Mouse (Mus musculus): Measurements from ENCODE around the gene Sobp. TPM values are rescaled to one million over a fixed set of nuclear protein-coding genes. Genes with fewer than 3 reads are reported as not detected.

Sobp gene
- polyA plus RNA-seq, 1 experiment from 2014 or later = 9.2 TPM

DNA sequence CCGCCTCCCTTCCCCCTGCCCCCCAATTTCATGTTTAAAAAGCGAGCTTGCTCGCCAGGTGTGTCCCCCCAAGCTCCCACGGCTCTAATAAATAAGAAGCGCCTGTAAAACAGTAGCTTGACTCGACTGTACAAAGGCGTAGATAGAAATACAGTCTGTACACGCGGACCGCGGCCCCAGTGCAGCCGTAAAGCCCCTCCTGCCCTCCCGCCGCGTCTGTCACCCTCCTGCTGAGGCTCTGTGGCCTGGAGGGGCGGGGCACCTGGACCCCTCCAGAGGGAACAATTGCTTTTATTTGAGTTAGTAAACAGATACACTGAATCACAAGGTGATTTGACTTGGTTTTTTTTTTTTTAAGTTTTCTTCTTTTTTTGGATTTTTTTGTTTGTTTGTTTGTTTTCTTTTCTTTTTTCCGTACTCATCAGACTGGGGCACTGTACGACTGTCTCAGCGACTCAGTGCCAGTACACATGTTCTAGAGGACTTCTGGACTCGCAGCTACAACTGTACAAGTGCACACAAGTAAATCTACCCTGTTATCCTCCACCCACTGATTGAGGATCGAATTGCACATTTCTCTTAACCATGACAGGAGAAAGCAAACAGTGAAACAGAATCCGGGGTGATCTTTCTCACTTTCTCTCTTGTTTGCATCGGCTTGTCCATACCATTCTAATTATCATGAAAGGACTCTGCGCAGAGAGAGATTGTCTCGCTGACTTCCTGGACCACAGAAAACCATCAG, 171.4 kb downstream of the Sobp start:
- Histone ChIP-seq H3K4me1 (peaks cover 13% of the 10 kb centered on the region), H3K4me2 (replicated peaks) (peak overlapping the region; percentile 52), H3K9ac (replicated peaks) (peak overlapping the region; percentile 39; the same call in 1 of the 2 replicates), H3K27me3 (no peaks in the 10 kb centered on the region), H3K4me3 (peak overlapping the region; percentile 26), H3K36me3 (no peaks in the 10 kb centered on the region), H3K27ac (replicated peaks) (no peak overlapping the region), H3K9me3 (no peaks in the 10 kb centered on the region)
- no peak for ATAC-seq (ENCODE audit: low FRiP score, low read depth)
- 10% methylated on average over 25 of the region's 25 CpGs for WGBS

DNA sequence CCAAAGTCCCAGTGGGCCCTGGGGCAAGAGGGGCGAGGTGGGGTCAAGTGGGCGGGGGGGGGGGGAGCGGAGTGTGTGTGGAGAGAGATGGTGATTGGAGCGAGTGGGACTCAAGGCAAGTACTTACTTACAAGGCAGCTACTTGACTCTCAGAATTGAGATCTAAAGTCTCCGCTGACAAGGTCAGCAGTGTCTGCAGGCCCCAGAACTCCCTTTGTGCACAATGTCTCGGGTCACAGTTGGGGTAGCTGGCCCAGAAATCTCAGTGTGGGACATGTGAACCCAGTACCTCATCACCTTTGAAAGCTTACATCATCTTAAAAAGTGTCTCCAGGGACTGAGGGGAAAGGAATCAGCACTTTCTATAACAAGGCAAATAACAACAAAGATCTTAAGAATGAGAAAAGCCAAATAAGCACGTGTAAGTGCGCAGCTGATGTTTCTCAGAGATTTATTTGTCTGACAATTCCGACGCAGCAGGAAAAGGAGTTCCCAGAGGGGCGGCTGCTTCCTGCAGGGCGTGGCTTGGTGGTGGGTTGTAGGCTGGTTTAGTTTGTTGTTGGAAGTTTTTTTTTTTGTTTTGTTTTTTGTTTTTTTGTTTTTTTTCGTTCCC, 172.2 kb downstream of the Sobp start:
- ATAC-seq (ENCODE audit: low FRiP score, low read depth) = no peak
- Histone ChIP-seq H3K4me3 (0 out of 2 replicates have a peak overlapping the region, but pooled peaks have one; percentile 26), H3K27me3 (no peaks in the 10 kb centered on the region), H3K4me1 (peaks cover 13% of the 10 kb centered on the region), H3K9me3 (no peaks in the 10 kb centered on the region), H3K4me2 (replicated peaks) (peak overlapping the region; percentile 52), H3K36me3 (no peaks in the 10 kb centered on the region), H3K27ac (replicated peaks) (no peak overlapping the region), H3K9ac (replicated peaks) (no peak overlapping the region)
- WGBS = 7% methylated on average over 13 of the region's 13 CpGs

DNA sequence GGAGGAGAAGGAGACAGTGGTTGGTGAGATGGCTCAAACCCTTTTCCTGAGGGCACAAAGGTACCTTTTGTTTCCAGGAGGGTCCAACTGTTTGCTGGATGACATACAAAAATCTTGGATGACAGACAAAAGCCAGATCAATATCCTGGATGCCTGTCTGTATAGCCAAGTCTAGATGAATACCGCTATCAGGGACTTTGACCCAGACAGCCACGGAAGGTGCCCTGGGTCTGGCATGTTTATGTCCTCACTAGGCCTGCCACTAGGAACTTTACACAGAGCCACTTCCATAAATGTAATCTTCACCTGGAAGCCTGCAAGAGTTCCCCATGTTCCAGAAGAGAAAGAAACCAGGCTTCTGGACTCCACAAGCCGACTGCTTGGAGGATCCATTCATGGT, 172.9 kb downstream of the Sobp start:
- H3K4me3 ChIP-seq = no peak overlapping the region
- no peaks in the 10 kb centered on the region for H3K36me3 ChIP-seq
- no peak overlapping the region for H3K4me2 ChIP-seq (replicated peaks)
- no peak overlapping the region for H3K27ac ChIP-seq (replicated peaks)
- no peak for ATAC-seq (ENCODE audit: low FRiP score, low read depth)
- H3K9me3 ChIP-seq = no peaks in the 10 kb centered on the region
- no peak overlapping the region for H3K9ac ChIP-seq (replicated peaks)
- H3K27me3 ChIP-seq = no peaks in the 10 kb centered on the region
- WGBS = 85% methylated on average over 3 of the region's 3 CpGs
- peaks cover 13% of the 10 kb centered on the region for H3K4me1 ChIP-seq

DNA sequence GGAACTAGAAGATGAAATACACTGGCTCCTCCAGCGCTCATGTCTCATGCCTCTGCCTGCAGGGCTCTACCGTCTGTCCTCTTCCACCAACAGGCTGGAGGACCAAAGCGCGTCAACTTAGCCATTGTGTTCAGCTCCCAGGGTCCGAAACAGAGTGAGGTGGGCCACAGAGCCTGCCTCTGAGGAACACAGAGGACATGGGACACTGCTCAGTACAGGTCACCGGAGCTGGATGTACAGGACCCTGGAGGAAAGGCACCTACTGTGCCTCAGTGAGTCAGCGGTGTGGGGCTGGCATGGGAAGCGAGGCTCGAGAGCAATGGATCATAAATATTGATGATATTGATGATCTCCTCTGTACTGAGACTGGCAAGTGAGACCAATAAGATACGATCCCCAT, 175.0 kb downstream of the Sobp start:
- WGBS = 90% methylated on average over 10 of the region's 10 CpGs
- no peak overlapping the region for H3K9ac ChIP-seq (replicated peaks)
- no peak overlapping the region for H3K4me3 ChIP-seq
- H3K9me3 ChIP-seq = no peaks in the 10 kb centered on the region
- H3K4me1 ChIP-seq = peaks cover 23% of the 10 kb centered on the region
- no peak for ATAC-seq (ENCODE audit: low FRiP score, low read depth)
- H3K4me2 ChIP-seq (replicated peaks) = no peak overlapping the region
- no peaks in the 10 kb centered on the region for H3K27me3 ChIP-seq
- no peaks in the 10 kb centered on the region for H3K36me3 ChIP-seq
- no peak overlapping the region for H3K27ac ChIP-seq (replicated peaks)

DNA sequence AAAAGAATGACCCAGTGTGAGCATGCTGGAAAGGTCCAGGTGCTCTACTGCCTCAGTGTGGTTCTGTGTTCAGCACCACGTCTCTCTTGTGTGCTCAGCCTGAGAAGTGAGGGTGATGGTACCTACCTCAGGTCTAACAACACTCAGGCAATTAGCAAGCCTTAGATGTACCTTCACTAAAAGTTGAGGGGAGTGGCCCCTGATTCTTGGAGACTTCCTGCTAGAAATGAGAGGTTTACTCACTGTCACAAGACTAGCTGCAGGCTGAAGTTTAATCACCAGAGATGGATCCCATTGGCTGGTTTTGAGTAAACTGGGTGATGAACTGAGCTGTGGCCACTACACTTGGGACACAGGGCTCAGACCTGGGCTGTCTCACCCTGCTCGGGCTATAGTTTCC, 177.1 kb downstream of the Sobp start:
- 88% methylated on average over 2 of the region's 2 CpGs for WGBS

DNA sequence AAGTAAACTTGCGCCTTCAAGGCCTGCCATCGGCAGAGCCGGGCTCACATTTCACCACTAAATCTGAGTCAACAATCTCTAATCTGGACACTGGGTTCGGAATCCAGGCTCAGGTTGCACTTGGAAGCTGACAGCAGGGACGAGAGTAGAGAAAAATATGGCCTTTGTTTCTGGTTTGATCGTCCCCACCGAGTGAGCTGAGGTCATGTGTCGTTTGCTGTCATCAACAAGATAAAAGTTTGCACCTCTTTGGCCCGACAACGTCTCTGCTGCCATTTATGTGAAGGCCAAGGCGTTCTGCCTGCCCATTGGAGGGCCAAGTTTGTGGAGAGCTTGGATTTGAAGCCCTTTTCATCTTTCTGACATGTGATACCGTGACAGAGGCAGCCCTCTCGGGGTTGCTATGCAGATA, 178.8 kb downstream of the Sobp start:
- ATAC-seq (ENCODE audit: low FRiP score, low read depth) = no peak
- no peak overlapping the region for H3K9ac ChIP-seq (replicated peaks)

More for the DNA sequence above, 177.1 kb downstream of the Sobp start:
- no peak for ATAC-seq (ENCODE audit: low FRiP score, low read depth)
- H3K27ac ChIP-seq (replicated peaks) = no peak overlapping the region
- H3K9ac ChIP-seq (replicated peaks) = no peak overlapping the region
- no peaks in the 10 kb centered on the region for H3K36me3 ChIP-seq
- no peaks in the 10 kb centered on the region for H3K9me3 ChIP-seq
- peaks cover 21% of the 10 kb centered on the region for H3K4me1 ChIP-seq
- no peak overlapping the region for H3K4me2 ChIP-seq (replicated peaks)
- no peak overlapping the region for H3K4me3 ChIP-seq
- peaks cover 12% of the 10 kb centered on the region; the same call in 1 of the 2 replicates for H3K27me3 ChIP-seq

DNA sequence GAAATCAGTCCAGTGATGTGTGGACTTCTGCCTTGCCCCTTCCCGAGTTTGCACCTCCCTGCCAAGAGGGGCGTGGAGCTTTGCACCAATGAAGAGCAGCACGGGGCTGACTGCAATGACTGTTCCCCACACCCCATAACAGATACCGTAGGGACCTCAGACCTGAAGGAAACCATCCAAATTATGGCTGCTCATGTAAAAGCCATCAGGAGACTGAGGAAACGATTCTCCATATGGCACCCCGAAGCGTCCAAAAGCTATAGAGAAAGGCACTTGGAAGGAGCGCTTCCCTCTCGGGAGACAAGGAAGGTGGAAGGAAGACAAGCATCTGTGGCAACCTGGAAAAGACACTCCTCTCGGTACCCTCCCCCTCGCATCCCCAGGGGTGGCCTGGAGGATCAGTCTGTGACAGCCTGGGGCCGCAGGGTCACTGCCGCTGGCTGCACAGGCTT, 180.0 kb downstream of the Sobp start:
- peaks cover 23% of the 10 kb centered on the region for H3K4me1 ChIP-seq
- H3K36me3 ChIP-seq = no peaks in the 10 kb centered on the region
- no peak for ATAC-seq (ENCODE audit: low FRiP score, low read depth)
- H3K27ac ChIP-seq (replicated peaks) = no peak overlapping the region
- H3K9ac ChIP-seq (replicated peaks) = no peak overlapping the region
- WGBS = 32% methylated on average over 13 of the region's 13 CpGs
- H3K27me3 ChIP-seq = peaks cover 12% of the 10 kb centered on the region; the same call in 1 of the 2 replicates
- H3K4me3 ChIP-seq = no peak overlapping the region
- H3K9me3 ChIP-seq = no peaks in the 10 kb centered on the region
- H3K4me2 ChIP-seq (replicated peaks) = peak overlapping the region; percentile 3; the same call in 1 of the 2 replicates

More for the DNA sequence above, 178.8 kb downstream of the Sobp start:
- H3K4me2 ChIP-seq (replicated peaks) = no peak overlapping the region
- H3K4me1 ChIP-seq = peaks cover 23% of the 10 kb centered on the region
- no peaks in the 10 kb centered on the region for H3K9me3 ChIP-seq
- WGBS = 49% methylated on average over 13 of the region's 13 CpGs
- no peak overlapping the region for H3K4me3 ChIP-seq
- no peak overlapping the region for H3K27ac ChIP-seq (replicated peaks)
- H3K36me3 ChIP-seq = no peaks in the 10 kb centered on the region
- H3K27me3 ChIP-seq = peaks cover 12% of the 10 kb centered on the region; the same call in 1 of the 2 replicates

DNA sequence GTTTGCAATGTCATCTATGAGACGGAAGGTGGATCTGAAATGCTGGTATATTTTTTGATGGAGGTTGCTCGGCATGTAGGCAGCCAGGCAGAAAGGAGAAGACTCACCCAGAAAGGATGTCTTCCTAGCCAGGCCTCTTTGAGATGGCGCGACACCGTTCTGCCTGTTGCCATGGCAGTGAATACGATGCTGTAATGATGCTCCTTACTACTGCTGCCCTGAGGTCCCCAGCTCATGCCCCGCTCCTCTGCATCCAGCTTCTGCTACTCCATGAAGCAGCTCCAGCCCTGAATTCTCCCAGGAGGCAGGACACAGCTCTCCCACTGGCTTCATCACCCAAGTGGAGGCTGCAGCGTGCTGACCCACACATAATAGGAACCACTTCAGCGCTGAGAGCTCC, 183.3 kb downstream of the Sobp start:
- Histone ChIP-seq H3K4me1 (peaks cover 30% of the 10 kb centered on the region), H3K27me3 (peaks cover 20% of the 10 kb centered on the region), H3K9ac (replicated peaks) (no peak overlapping the region), H3K9me3 (no peaks in the 10 kb centered on the region), H3K4me2 (replicated peaks) (no peak overlapping the region), H3K27ac (replicated peaks) (no peak overlapping the region), H3K36me3 (no peaks in the 10 kb centered on the region), H3K4me3 (no peak overlapping the region)
- 55% methylated on average over 9 of the region's 9 CpGs for WGBS
- no peak for ATAC-seq (ENCODE audit: low FRiP score, low read depth)

DNA sequence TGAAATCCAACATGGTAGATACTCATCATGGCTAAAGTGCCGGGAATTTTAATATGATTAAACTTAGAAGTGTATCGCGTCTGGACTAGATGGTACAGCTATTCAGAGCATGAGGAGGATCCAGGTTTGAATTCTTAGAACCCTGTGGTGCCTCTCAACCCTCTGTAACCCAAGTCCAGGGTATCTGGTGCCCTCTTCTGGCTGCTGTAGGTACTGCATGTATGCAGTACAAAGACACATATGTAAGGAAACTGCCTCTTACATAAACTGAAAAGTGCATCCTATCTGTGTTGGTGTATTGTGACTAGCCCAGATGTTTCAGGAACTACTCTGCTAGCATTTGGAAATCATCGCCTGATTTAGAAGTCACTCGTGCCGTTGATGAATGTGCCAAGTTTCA, 184.4 kb downstream of the Sobp start:
- H3K9me3 ChIP-seq = no peaks in the 10 kb centered on the region
- no peak overlapping the region for H3K4me3 ChIP-seq
- H3K27ac ChIP-seq (replicated peaks) = no peak overlapping the region
- WGBS = 34% methylated on average over 6 of the region's 6 CpGs
- H3K27me3 ChIP-seq = peaks cover 20% of the 10 kb centered on the region
- H3K4me1 ChIP-seq = peaks cover 24% of the 10 kb centered on the region
- H3K4me2 ChIP-seq (replicated peaks) = no peak overlapping the region
- ATAC-seq (ENCODE audit: low FRiP score, low read depth) = no peak
- no peaks in the 10 kb centered on the region for H3K36me3 ChIP-seq
- H3K9ac ChIP-seq (replicated peaks) = no peak overlapping the region

DNA sequence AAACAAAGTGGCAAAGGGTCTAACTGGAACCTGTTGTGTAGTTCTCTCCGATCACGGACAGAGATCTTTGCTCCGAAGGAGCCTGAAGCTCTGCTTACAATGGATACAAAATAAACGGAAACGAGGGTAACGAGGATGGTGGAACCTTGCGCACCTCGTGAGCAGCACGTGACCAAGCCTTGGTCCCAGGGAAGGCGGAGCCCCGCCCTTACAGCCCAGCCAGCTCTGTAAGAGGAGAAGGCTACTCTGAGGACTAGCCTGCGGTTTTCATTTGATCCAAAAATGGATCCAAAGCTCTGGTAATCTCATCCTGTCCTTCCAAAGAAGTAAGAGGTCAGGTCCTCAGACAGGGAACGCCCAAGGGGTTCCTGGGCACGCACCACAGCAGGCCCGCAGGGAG, 185.7 kb downstream of the Sobp start:
- Histone ChIP-seq H3K9ac (replicated peaks) (no peak overlapping the region), H3K4me2 (replicated peaks) (no peak overlapping the region), H3K36me3 (no peaks in the 10 kb centered on the region), H3K27me3 (peaks cover 16% of the 10 kb centered on the region), H3K4me1 (peaks cover 15% of the 10 kb centered on the region), H3K4me3 (no peak overlapping the region), H3K27ac (replicated peaks) (no peak overlapping the region), H3K9me3 (no peaks in the 10 kb centered on the region)
- WGBS = 63% methylated on average over 15 of the region's 15 CpGs
- no peak for ATAC-seq (ENCODE audit: low FRiP score, low read depth)

DNA sequence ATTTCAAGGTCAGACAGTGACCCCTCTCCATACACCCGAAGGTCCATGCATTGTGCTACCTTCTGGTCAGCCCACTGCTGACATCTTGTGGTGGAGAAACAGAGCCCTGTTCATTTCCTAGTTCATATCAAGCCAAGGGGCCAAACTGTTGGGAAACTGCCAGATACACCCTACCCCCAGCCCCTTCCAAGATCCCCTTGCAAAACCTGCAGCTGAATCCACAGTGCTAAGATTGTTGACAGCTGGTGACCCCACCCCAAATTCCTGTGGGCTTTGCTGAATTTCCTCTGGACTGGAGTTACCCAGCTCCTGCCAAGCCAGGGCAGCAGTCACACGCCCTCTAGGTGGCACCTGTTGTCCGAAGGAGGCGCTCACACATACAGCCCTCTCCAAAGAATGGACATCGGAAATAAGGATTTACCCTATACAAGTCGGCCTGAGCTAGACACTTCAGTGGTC, 186.7 kb downstream of the Sobp start:
- Histone ChIP-seq H3K4me3 (no peak overlapping the region), H3K4me1 (peaks cover 14% of the 10 kb centered on the region), H3K4me2 (replicated peaks) (no peak overlapping the region), H3K9me3 (no peaks in the 10 kb centered on the region), H3K27me3 (peaks cover 8% of the 10 kb centered on the region), H3K9ac (replicated peaks) (no peak overlapping the region), H3K27ac (replicated peaks) (no peak overlapping the region), H3K36me3 (no peaks in the 10 kb centered on the region)
- WGBS = 15% methylated on average over 6 of the region's 6 CpGs
- peak; percentile 62 for ATAC-seq (ENCODE audit: low FRiP score, low read depth)

DNA sequence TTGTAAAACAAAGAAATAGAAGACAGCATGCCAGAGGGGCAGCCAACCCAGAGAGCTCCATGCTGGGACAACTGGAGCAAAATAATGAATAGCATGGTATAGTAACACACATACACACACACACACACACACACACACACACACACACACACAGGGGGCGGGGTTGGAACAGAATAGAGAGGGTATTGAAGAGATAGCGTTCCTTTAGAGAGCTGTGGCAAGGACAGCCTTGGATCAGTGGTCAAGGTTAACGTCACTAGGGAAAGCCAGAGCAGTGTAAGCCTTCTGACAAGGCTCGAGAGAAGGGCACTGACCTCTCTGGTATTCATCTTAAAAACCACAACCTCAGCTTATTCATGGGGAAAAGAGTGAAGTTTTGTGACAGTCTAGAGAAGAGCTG, 189.4 kb downstream of the Sobp start:
- Histone ChIP-seq H3K4me1 (peaks cover 7% of the 10 kb centered on the region; the same call in 1 of the 2 replicates), H3K27ac (replicated peaks) (no peak overlapping the region), H3K9ac (replicated peaks) (no peak overlapping the region), H3K4me3 (no peak overlapping the region), H3K27me3 (peaks cover 8% of the 10 kb centered on the region), H3K4me2 (replicated peaks) (no peak overlapping the region), H3K36me3 (no peaks in the 10 kb centered on the region), H3K9me3 (no peaks in the 10 kb centered on the region)
- ATAC-seq (ENCODE audit: low FRiP score, low read depth) = no peak
- WGBS = 62% methylated on average over 4 of the region's 4 CpGs
